Mouse (Mus musculus) retina, adult 2 months (tissue): ENCODE results near the gene Chd6.

Source experiments
- DNase-seq: peaks from one replicate; pipeline ENCODE4 v3.0.0-alpha.2; 2012; ENCODE audit warnings: low read depth, low spot score

Chd6 gene

GRCm38 (mm10) chr2:160933890-160934289 is 175.0 kb downstream of the Chd6 start:
- no peak for DNase-seq

DNA sequence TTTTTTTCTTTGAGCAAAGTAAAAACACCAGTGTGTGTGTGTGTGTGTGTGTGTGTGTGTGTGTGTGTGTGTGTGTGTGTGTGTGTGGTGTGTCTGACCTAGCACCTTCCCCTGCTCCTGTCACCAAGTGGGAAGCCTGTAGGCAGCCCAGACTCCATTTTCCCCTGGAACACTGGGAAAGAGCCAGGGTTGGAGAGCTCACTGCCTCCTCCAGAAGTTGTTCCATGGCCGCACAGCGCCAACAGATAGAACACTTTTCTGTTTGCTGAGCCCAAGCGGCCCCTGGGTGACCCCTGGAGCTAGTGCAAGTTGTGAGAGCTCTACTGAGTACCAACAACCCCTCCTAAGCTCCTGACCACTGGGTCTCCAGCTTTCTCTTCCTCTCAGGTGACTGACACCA is 175.9 kb downstream of the Chd6 start:
- DNase-seq, result no peak

GRCm38 (mm10) chr2:160932325-160932724 is 176.6 kb downstream of the Chd6 start:
- no peak for DNase-seq

- DNase-seq, result no peak
Observed at GRCm38 (mm10) chr2:160931378-160931777, 177.5 kb downstream of the Chd6 start.

- no peak for DNase-seq
Observed at GRCm38 (mm10) chr2:160925203-160925602, 183.7 kb downstream of the Chd6 start.

DNA sequence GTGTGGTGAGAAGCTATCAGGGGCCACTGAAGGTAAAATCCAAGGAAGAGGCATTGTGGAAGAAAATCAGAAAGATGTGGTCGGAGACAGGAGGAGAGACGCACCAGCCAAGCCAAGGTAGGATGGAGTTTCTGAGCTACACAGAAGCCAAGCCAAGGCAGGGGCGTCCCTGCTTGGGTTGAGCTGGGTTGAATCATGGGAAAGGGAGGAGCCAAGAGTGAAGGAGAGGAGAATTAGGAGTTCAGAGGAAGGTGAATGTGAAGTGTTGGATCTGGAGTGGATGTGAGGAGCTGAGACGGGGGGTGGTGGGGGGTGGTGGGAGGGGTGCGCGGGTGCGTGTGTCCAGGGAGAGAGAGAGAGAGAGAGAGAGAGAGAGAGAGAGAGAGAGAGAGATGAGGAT is 187.6 kb downstream of the Chd6 start:
- DNase-seq, result no peak

DNA sequence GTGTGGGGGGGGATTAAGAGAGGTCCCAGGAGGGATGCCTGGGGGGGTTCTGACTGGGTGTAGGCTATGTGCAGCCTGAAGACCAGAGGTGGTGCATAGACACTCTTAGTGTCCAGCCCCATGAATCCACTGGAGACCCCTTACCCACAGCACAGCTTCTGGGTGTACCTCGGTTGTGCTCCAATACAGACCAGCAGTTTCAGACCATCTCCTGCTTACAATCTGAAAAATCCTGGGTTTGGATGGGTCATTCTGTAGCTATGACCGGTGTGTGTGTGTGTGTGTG is 190.0 kb downstream of the Chd6 start:
- no peak for DNase-seq

DNA sequence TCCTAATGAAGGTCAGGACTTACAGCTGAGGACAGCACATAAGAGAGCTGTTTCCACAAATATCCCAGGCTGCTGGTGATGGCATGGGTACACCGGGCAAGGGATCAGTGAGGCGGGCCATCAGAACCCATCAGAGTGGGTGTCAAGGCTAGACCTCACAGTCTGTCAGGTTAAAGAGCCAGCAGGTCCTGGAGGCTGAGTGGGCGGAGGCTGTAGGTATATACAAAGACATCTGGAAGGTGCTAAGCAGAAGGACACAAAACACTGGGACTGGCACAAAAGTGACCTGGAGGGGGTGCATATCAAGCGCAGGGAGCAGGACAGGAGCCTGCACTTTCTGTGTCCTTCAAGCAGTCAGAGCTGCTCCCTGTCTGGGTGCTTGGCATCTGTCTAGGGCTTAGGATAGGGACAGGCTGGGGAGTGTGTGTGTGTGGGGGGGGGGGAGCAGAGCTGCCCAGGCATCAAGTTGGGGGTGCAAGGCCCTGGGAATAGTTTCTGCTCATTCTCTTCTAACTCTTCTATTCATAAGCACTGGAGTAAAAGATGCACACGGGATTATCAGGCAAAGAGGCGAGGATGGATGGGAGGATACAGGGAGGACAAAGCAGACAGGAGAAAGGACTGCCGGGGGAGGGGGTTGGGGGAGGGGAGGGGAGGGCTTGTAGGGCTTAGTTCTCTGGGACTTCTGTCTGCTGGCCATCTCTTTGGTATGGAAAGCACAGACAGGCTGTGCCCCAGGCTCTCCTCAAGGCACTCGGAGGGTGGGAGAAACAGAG is 190.5 kb downstream of the Chd6 start:
- DNase-seq, result no peak

GRCm38 (mm10) chr2:160917313-160917712 is 191.6 kb downstream of the Chd6 start:
- no peak for DNase-seq

GRCm38 (mm10) chr2:160916714-160917113 is 192.2 kb downstream of the Chd6 start:
- no peak for DNase-seq

GRCm38 (mm10) chr2:160915821-160916610 is 192.9 kb downstream of the Chd6 start:
- DNase-seq, result no peak

DNA sequence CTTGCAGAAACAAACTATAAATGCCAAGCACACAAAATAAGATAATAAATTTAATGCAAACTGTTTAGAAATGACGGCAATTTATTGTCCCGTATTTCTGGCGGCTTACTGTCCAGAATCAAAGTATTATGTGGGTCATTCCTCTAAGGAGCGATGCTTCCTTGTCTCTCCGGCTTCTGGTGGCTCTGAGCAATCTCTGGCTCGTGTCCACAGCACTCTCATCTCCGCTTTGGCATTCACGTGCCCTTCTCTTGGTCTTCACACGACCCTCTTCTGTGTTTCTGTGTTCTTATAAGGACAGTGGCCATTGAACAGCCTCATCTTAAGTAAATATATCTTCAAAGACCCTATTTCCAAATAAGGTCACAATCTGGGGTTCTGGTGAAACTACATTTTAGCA is 194.2 kb downstream of the Chd6 start:
- no peak for DNase-seq

DNA sequence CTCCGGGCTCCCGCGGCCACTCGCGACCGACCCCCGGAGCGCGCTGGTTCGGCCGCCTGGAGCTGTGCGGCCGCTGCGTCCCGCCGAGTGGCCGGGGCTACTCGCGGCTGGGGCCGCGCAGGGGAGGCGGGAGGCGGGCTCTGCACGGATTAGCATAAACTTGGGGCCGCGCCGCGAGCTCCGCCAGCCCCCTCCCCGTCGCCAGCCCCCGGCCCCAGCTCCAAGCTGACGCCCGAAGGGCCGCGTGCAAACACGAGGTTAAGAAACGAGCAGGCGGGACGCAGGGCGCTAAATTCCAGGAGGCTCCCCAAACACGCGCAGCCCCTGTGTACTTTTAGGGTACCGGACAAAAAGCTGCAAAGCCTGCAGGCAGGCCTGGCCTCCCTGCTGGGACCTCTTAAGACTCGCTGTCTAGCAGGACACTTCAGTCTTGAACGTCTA is 196.6 kb downstream of the Chd6 start, which contains the start of gene Emilin3:
Gene Emilin3 (minus strand): TSS at position 98 of the 441 bp plus-strand sequence.
- DNase-seq, result no peak

- no peak for DNase-seq
Observed at GRCm38 (mm10) chr2:160911558-160912201, 197.2 kb downstream of the Chd6 start.

DNA sequence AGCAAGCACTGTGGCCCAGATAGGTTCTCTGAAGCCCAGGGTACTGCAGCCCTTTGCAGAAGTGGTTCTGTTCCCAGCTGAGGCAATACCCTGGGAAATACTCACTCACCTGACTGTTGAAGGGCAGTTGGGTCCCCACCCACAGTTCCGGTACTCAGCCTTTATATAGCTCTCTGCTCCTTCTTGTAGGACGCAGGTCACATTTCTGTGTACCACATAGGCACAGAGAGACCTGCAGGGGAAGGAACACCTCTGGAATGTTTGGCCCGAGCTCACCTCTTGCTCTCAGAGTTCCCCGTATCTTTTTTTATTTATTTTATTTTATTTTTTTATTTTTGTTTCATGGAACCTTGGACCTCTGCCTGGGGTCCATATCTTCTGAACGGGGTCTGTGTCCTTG is 198.2 kb downstream of the Chd6 start:
- no peak for DNase-seq

DNA sequence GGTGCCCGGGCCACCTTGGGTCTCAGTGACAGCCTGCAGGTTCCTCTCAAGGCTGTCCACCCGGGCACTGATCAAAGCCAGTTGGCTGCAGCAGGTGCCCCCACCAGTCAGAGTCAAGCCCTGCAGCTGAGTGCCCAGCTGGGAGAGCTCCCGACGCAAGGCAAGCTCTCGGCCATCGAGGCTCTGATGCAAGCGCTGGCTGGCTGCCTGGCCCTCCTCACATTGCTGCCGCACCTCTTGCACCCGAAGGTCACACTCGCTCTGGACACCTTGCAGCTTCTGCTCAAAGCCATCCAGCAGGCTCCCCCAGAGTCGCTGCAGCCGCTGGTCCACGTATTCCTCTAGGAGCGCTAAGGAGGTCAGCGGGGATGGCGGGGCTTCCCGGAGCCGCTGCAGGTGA is 200.3 kb downstream of the Chd6 start:
- no peak for DNase-seq

GRCm38 (mm10) chr2:160906101-160906500 is 202.8 kb downstream of the Chd6 start:
- DNase-seq, result no peak

DNA sequence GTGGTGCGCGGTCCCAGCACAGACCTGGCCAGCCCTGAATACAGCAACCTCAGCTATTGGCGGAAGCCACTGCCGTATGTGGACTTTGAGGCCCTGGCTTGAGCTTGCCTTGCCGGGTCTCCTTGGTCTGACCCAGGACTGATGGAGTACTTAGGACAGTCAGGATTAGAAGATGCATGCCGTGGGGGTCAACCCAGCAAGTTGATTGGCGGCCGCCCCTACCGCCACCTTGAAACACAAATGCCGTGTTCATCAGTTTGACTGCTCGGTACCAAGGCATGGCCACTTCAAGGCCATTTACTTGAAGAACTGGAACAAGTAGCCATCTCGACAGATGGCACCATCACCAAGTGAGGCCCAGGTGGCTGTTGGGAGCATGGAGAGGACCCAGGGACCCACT is 203.6 kb downstream of the Chd6 start:
- DNase-seq, result no peak

- no peak for DNase-seq
Observed at GRCm38 (mm10) chr2:160901656-160902412, 207.0 kb downstream of the Chd6 start.
